Mouse (Mus musculus): Measurements from ENCODE around the gene Srms.

DNA sequence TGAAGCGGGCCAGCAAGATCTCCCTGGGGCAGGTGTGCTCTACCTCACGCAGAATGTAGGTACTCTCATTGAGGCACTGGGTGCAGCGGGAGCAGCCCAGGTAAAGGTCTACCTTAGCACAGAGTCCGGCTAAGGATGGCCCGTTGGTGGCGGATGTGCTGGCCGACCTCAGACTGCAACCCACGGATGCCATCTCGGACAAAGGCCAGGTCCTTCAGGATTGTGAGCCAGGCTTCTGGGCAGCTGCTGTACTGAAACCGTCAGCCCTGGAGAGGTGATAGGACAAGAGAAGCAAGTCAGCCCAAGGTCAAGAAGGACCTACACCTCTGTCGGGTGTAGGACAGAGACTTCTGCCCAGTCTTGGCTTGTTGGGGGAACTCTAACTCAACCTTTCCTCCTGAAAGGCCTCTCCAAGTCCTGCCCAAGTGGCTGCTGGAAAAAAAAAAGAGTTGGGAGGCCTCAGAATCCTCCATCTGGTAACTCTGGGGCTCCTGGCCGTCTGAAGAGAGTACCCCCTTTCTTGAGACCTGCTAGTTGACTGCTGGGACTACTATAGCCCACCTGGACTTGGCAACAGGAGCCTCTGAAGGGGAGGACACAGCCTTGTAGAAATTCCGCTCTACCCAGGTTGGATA, 27.9 kb upstream of the Srms start:
- TF ChIP-seq CTCF (IDR thresholded peaks at IDR 0.05; ENCODE audit: extremely low read depth, insufficient read depth, low read length) (no peak), POLR2A (IDR thresholded peaks at IDR 0.05; ENCODE audit: extremely low read depth, insufficient read depth, low read length) (no peak)
